In genomic region chr17:47559726-47560125, GRCm38 (mm10) we compare ENCODE assay signal across 14 mouse cellular contexts. TPM values are rescaled to one million over a fixed set of nuclear protein-coding genes. Genes with fewer than 3 reads are reported as not detected.
DNase-seq lines count a peak whose midpoint lies in the region.
"Had no signal": no experiment of that assay in that cellular context is flagged by ENCODE, and none has a peak within 500 bp of the region (broad histone marks: within the 10 kb centered on the region; RNA-seq: fewer than 3 reads in every experiment).

No protein-coding gene starts in this region.

- peak; percentile 19 for DNase-seq in gastrocnemius, postnatal 14 days
- no peak for DNase-seq in gastrocnemius, postnatal 4 days (ENCODE audit: low spot score in 2 of 2)
- DNase-seq in testis, postnatal 10 days (ENCODE audit: low spot score), result peak; percentile 52
- no peak for DNase-seq in testis, postnatal 14 days (ENCODE audit: low spot score)
- DNase-seq in heart, postnatal 25 days (ENCODE audit: low spot score), result peak; percentile 21
- no peak for DNase-seq in adrenal gland, adult 8-10 months
- no peak for DNase-seq in embryo, embryonic 11 days
- no peak for DNase-seq in embryo, embryonic 10 days (ENCODE audit: low spot score)
- DNase-seq: B cell, adult 2 months; cerebellum, postnatal 25 days; kidney, adult 9 months; layer of hippocampus, postnatal 36 days; right cerebral cortex, postnatal 25 days; thymus, adult 2 months had no signal

- intact Hi-C loops in gastrocnemius, postnatal 14 days (cut with DNase I; ENCODE audit: low total_unique reads), result no loop called here
- intact Hi-C loops in heart, postnatal 25 days (cut with DNase I), result no loop called here

RNA-seq across cellular contexts. Expression of gene Bysl, which starts 51.6 kb away (rescaled TPM):
- 10 to 100 TPM; 12.3 to 14.8 TPM for total RNA-seq in gastrocnemius, postnatal 14 days (2021)
- 10 to 100 TPM; 15.3 to 15.7 TPM for total RNA-seq in gastrocnemius, postnatal 4 days (2021)
- 10 to 100 TPM; 15.0 to 15.8 TPM for total RNA-seq in heart, postnatal 25 days (2021)
- 10 to 100 TPM; 17.0 to 18.6 (median 17.9) TPM for total RNA-seq in adrenal gland, adult 8-10 months (2022)

RNA-seq across cellular contexts. Expression of gene Med20, which starts 51.7 kb away (rescaled TPM):
- total RNA-seq in gastrocnemius, postnatal 14 days (2021), result 10 to 100 TPM; 10.3 to 12.6 TPM
- total RNA-seq in gastrocnemius, postnatal 4 days (2021), result 10 to 100 TPM; 21.7 to 26.1 TPM
- 10 to 100 TPM; 18.3 to 20.1 TPM for total RNA-seq in heart, postnatal 25 days (2021)
- 10 to 100 TPM; 42.6 to 53.7 (median 48.3) TPM for total RNA-seq in adrenal gland, adult 8-10 months (2022)

RNA-seq across cellular contexts. Expression of gene Gm20517, which starts 51.7 kb away (rescaled TPM):
- total RNA-seq in gastrocnemius, postnatal 14 days (2021), result 1 to 10 TPM; 1.2 to 1.9 TPM
- total RNA-seq in gastrocnemius, postnatal 4 days (2021), result 1 to 10 TPM; 2.6 to 4.0 TPM
- total RNA-seq in heart, postnatal 25 days (2021), result 1 to 10 TPM; 2.3 to 2.5 TPM
- 1 to 10 TPM; 3.5 to 6.0 (median 5.1) TPM for total RNA-seq in adrenal gland, adult 8-10 months (2022)

RNA-seq across cellular contexts. Expression of gene Ccnd3, which starts 54.9 kb away (rescaled TPM):
- 10 to 100 TPM; 57.0 to 63.3 TPM for total RNA-seq in gastrocnemius, postnatal 14 days (2021)
- 100 to 1,000 TPM; 270 to 304 TPM for total RNA-seq in gastrocnemius, postnatal 4 days (2021)
- 10 to 100 TPM; 75.6 to 87.9 TPM for total RNA-seq in heart, postnatal 25 days (2021)
- 100 to 1,000 TPM; 350 to 623 (median 446) TPM for total RNA-seq in adrenal gland, adult 8-10 months (2022)

RNA-seq across cellular contexts. Expression of gene Taf8, which starts 57.6 kb away (rescaled TPM):
- 10 to 100 TPM in 1 of 2 experiments, 1 to 10 TPM in 1; 9.5 to 10.2 TPM for total RNA-seq in gastrocnemius, postnatal 14 days (2021)
- total RNA-seq in gastrocnemius, postnatal 4 days (2021), result 10 to 100 TPM; 11.9 to 12.5 TPM
- total RNA-seq in heart, postnatal 25 days (2021), result 10 to 100 TPM in 1 of 2 experiments, 1 to 10 TPM in 1; 10.0 to 11.4 TPM
- total RNA-seq in adrenal gland, adult 8-10 months (2022), result 10 to 100 TPM; 22.8 to 29.9 (median 25.9) TPM

Comparison
In these comparisons a context has a peak if more than half of its experiments do, and no peak if none do; other contexts are left out.
1. DNase-seq: peak in gastrocnemius, postnatal 14 days (single experiment), testis, postnatal 10 days (single experiment) and heart, postnatal 25 days (single experiment); none in gastrocnemius, postnatal 4 days (0 of 2), testis, postnatal 14 days (single experiment), adrenal gland, adult 8-10 months (single experiment), embryo, embryonic 11 days (single experiment) and embryo, embryonic 10 days (single experiment).